ENCODE assay signal across 9 mouse cellular contexts in the genomic region with DNA sequence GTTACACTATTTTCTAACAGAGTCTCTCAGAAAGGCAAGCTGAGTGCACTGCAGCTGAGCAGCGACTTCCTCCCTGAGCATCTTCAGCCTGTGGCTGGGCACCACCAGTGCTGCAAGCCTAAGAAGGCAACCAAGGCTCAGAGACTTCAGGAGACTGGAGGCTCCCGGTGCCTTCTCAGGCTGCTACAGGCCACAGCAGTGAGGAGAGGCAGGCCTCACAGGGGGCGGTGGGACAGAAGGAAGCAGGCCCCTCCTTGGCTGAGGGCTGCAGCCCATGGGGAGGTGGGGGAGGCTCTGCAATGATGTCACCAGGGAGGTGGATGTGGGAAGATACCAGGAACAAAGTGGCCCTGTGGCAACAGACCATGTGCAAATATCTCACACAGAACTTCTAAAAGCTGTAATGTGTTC. TPM values are rescaled to one million over a fixed set of nuclear protein-coding genes. Genes with fewer than 3 reads are reported as not detected.
A peak's percentile ranks its signal among the peaks of the same experiment; 100 is the strongest.
DNase-seq lines count a peak whose midpoint lies in the region; ATAC-seq and TF ChIP-seq lines count a peak whose summit lies in the region.
"Had no signal": no experiment of that assay in that cellular context is flagged by ENCODE, and none has a peak within 500 bp of the region (broad histone marks: within the 10 kb centered on the region; RNA-seq: fewer than 3 reads in every experiment).

No protein-coding gene starts in this region.

- peak; percentile 18; the same call in 1 of the 2 replicates for ATAC-seq in hindbrain, embryonic 13.5 days (ENCODE audit: low FRiP score)
- peak; percentile 51 for ATAC-seq in neural tube, embryonic 15.5 days (ENCODE audit: low FRiP score)

- peak overlapping the region; percentile 53 for H3K9ac ChIP-seq in hindbrain, embryonic 13.5 days
- H3K9ac ChIP-seq in neural tube, embryonic 15.5 days (replicated peaks): 0 out of 2 replicates have a peak overlapping the region, but pooled peaks have one; percentile 24

- no peaks in the 10 kb centered on the region for H3K27me3 ChIP-seq in thymus, adult 2 months (ENCODE audit: control insufficient read depth, insufficient read depth, low read length)
- H3K27me3 ChIP-seq in hindbrain, embryonic 13.5 days: no peaks in the 10 kb centered on the region
- H3K27me3 ChIP-seq in neural tube, embryonic 15.5 days (replicated peaks): no peaks in the 10 kb centered on the region

- TF ChIP-seq POLR2A in thymus, adult 2 months (IDR thresholded peaks at IDR 0.05; ENCODE audit: control insufficient read depth, extremely low read depth, insufficient read depth, low read length, poor library complexity): no peak

- no peak overlapping the region for H3K4me2 ChIP-seq in hindbrain, embryonic 13.5 days
- no peak overlapping the region for H3K4me2 ChIP-seq in neural tube, embryonic 15.5 days

- intact Hi-C loops in gastrocnemius, adult 2 months (cut with DNase I): loop anchor here (5.0 kb wide), 1 partner anchor 52 kb away; the partner anchor contains the start of genes Eipr1 and Trappc12

- no peak overlapping the region for H3K4me3 ChIP-seq in gastrocnemius, adult 2 months
- no peak overlapping the region for H3K4me3 ChIP-seq in thymus, adult 2 months (ENCODE audit: control insufficient read depth, insufficient read depth, low read length)
- H3K4me3 ChIP-seq in hindbrain, embryonic 13.5 days: no peak overlapping the region
- no peak overlapping the region for H3K4me3 ChIP-seq in neural tube, embryonic 15.5 days (replicated peaks)

- no peaks in the 10 kb centered on the region for H3K9me3 ChIP-seq in hindbrain, embryonic 13.5 days
- no peaks in the 10 kb centered on the region for H3K9me3 ChIP-seq in neural tube, embryonic 15.5 days (replicated peaks)

- peak; percentile 36 for DNase-seq in gastrocnemius, adult 2 months
- DNase-seq in gastrocnemius, adult 8-10 months (ENCODE audit: low spot score in 2 of 2): no peak
- DNase-seq in thymus, adult 2 months: no peak
- DNase-seq in thymus, postnatal 25 days: no peak
- DNase-seq in lung, adult 18-20 months: no peak
- DNase-seq in spleen, postnatal 36 days (ENCODE audit: low spot score in 2 of 2): no peak

- H3K4me1 ChIP-seq in thymus, adult 2 months (replicated peaks; ENCODE audit: control insufficient read depth, insufficient read depth, low read length): no peaks in the 10 kb centered on the region
- peaks cover 43% of the 10 kb centered on the region for H3K4me1 ChIP-seq in hindbrain, embryonic 13.5 days (replicated peaks)
- H3K4me1 ChIP-seq in neural tube, embryonic 15.5 days: peaks cover 39% of the 10 kb centered on the region

- no peak for TF ChIP-seq CTCF in gastrocnemius, adult 2 months (IDR thresholded peaks at IDR 0.05)
- 0 out of 2 replicates have a peak, but pooled peaks have one; percentile 32 for TF ChIP-seq CTCF in thymus, adult 2 months (IDR thresholded peaks at IDR 0.05; ENCODE audit: borderline replicate concordance, control insufficient read depth, extremely low read depth, insufficient read depth, low read length, poor library complexity)

- H3K27ac ChIP-seq in gastrocnemius, adult 2 months: peak overlapping the region; percentile 87
- H3K27ac ChIP-seq in thymus, adult 2 months (ENCODE audit: control insufficient read depth, insufficient read depth, low read length): no peak overlapping the region
- H3K27ac ChIP-seq in hindbrain, embryonic 13.5 days: peak overlapping the region; percentile 89
- peak overlapping the region; percentile 89 for H3K27ac ChIP-seq in neural tube, embryonic 15.5 days (replicated peaks)
- H3K27ac ChIP-seq: macrophage had no signal

- H3K36me3 ChIP-seq in thymus, adult 2 months (ENCODE audit: control insufficient read depth, insufficient read depth, low read length): no peaks in the 10 kb centered on the region
- H3K36me3 ChIP-seq in hindbrain, embryonic 13.5 days: peaks cover 18% of the 10 kb centered on the region
- 0 out of 2 replicates have a peak, but pooled peaks cover 5% of the 10 kb centered on the region for H3K36me3 ChIP-seq in neural tube, embryonic 15.5 days

- WGBS in thymus, adult 2 months: 74% methylated on average over 3 of the region's 3 CpGs
- 31% methylated on average over 3 of the region's 3 CpGs for WGBS in hindbrain, embryonic 13.5 days
- 24% methylated on average over 3 of the region's 3 CpGs for WGBS in neural tube, embryonic 15.5 days

RNA-seq across cellular contexts. Expression of gene Adi1, which starts 25.1 kb away (rescaled TPM):
- 10 to 100 TPM; 59.4 to 84.7 TPM for total RNA-seq in gastrocnemius, adult 2 months (2021)
- 100 to 1,000 TPM in 2 of 4 experiments, 10 to 100 TPM in 2; 81.5 to 137 (median 98.1) TPM for total RNA-seq in gastrocnemius, adult 8-10 months (2022)
- polyA plus RNA-seq in thymus, adult 2 months (2012; rRNA removed): 12.4 and 15.8 TPM in 2 replicates
- 31.5 and 33.7 TPM in 2 replicates for polyA plus RNA-seq in hindbrain, embryonic 13.5 days (2015; fragmentation: Nextera tagmentation; extraction: Ambion mirVana)
- polyA plus RNA-seq in neural tube, embryonic 15.5 days (2015; fragmentation: Nextera tagmentation; extraction: Ambion mirVana): 27.0 and 42.0 TPM in 2 replicates

RNA-seq across cellular contexts. Expression of gene Trappc12, which starts 50.2 kb away (rescaled TPM):
- 10 to 100 TPM; 18.2 to 22.5 TPM for total RNA-seq in gastrocnemius, adult 2 months (2021)
- total RNA-seq in gastrocnemius, adult 8-10 months (2022): 10 to 100 TPM; 17.1 to 18.7 (median 18.0) TPM
- 33.4 and 47.2 TPM in 2 replicates for polyA plus RNA-seq in thymus, adult 2 months (2012; rRNA removed)
- 41.9 and 44.0 TPM in 2 replicates for polyA plus RNA-seq in hindbrain, embryonic 13.5 days (2015; fragmentation: Nextera tagmentation; extraction: Ambion mirVana)
- polyA plus RNA-seq in neural tube, embryonic 15.5 days (2015; fragmentation: Nextera tagmentation; extraction: Ambion mirVana): 39.7 and 41.8 TPM in 2 replicates

RNA-seq across cellular contexts. Expression of gene Rnaseh1, which starts 50.7 kb away (rescaled TPM):
- 1 to 10 TPM; 6.2 to 7.7 TPM for total RNA-seq in gastrocnemius, adult 2 months (2021)
- 1 to 10 TPM; 5.1 to 8.7 (median 7.2) TPM for total RNA-seq in gastrocnemius, adult 8-10 months (2022)
- 14.9 and 16.1 TPM in 2 replicates for polyA plus RNA-seq in thymus, adult 2 months (2012; rRNA removed)
- polyA plus RNA-seq in hindbrain, embryonic 13.5 days (2015; fragmentation: Nextera tagmentation; extraction: Ambion mirVana): 22.5 and 27.1 TPM in 2 replicates
- polyA plus RNA-seq in neural tube, embryonic 15.5 days (2015; fragmentation: Nextera tagmentation; extraction: Ambion mirVana): 21.0 and 25.1 TPM in 2 replicates

RNA-seq across cellular contexts. Expression of gene Eipr1, which starts 51.5 kb away (rescaled TPM):
- total RNA-seq in gastrocnemius, adult 2 months (2021): 1 to 10 TPM; 6.5 to 7.2 TPM
- total RNA-seq in gastrocnemius, adult 8-10 months (2022): 1 to 10 TPM; 6.5 to 8.3 (median 7.5) TPM
- 54.0 and 66.8 TPM in 2 replicates for polyA plus RNA-seq in thymus, adult 2 months (2012; rRNA removed)
- 69.7 and 76.9 TPM in 2 replicates for polyA plus RNA-seq in hindbrain, embryonic 13.5 days (2015; fragmentation: Nextera tagmentation; extraction: Ambion mirVana)
- 59.8 and 70.8 TPM in 2 replicates for polyA plus RNA-seq in neural tube, embryonic 15.5 days (2015; fragmentation: Nextera tagmentation; extraction: Ambion mirVana)
